Mouse (Mus musculus) midbrain, embryonic 11.5 days (tissue): ENCODE data around the gene Chrm3. TPM values are rescaled to one million over a fixed set of nuclear protein-coding genes. Genes with fewer than 3 reads are reported as not detected.
A peak's percentile ranks its signal among the peaks of the same experiment; 100 is the strongest.

Source experiments
- ATAC-seq: fragments of 200-750 bp; cut with Nextera tagmentation; 2 replicates; pipeline ENCODE4 v1.8.0; 2017; ENCODE audit warnings: moderate TSS enrichment, moderate library complexity; ENCODE audit not compliant: low FRiP score
- DNase-seq: peaks from one replicate; pipeline ENCODE4 v3.0.0; 2015; ENCODE audit warnings: low spot score; ENCODE audit errors: missing footprints
- H3K27ac ChIP-seq: fragments of 300-500 bp; sonication (generic); 2 replicates; pipeline ENCODE4 v1.5.1; 2014; ENCODE audit warnings: low read depth, low read length
- H3K27me3 ChIP-seq: fragments of 300-500 bp; sonication (generic); 2 replicates; pipeline ENCODE4 v1.6.1; 2014; ENCODE audit warnings: mild to moderate bottlenecking, low read length, moderate library complexity, mixed read lengths; ENCODE audit not compliant: control insufficient read depth, insufficient read depth
- H3K36me3 ChIP-seq: fragments of 300-500 bp; sonication (generic); 2 replicates; pipeline ENCODE4 v1.6.1; 2014; ENCODE audit warnings: mild to moderate bottlenecking, low read length, moderate library complexity, mixed read lengths; ENCODE audit not compliant: control insufficient read depth, insufficient read depth
- H3K4me1 ChIP-seq: fragments of 300-500 bp; sonication (generic); 2 replicates; pipeline ENCODE4 v1.6.1; 2014; ENCODE audit warnings: low read length; ENCODE audit not compliant: control insufficient read depth, insufficient read depth
- H3K4me2 ChIP-seq: fragments of 300-500 bp; sonication (generic); 2 replicates; pipeline ENCODE4 v1.6.1; 2014; ENCODE audit warnings: mild to moderate bottlenecking, moderate library complexity
- H3K4me3 ChIP-seq: fragments of 300-500 bp; sonication (generic); 2 replicates; pipeline ENCODE4 v1.5.1; 2014; ENCODE audit warnings: low read depth, low read length
- H3K9ac ChIP-seq: fragments of 300-500 bp; sonication (generic); 2 replicates; pipeline ENCODE4 v1.6.1; 2014; ENCODE audit warnings: low read length
- H3K9me3 ChIP-seq: fragments of 300-500 bp; sonication (generic); 2 replicates; pipeline ENCODE4 v1.6.1; 2016; ENCODE audit warnings: low read length; ENCODE audit not compliant: control insufficient read depth
- WGBS: fragments of 180-500 bp; shearing (Covaris S2); extraction: QIAGEN DNeasy Blood & Tissue Kit; methylation state at CpG from one replicate; pipeline ENCODE4 v1.1.7; 2014; 5-methylcytosine and 5-hydroxymethylcytosine counted together
- polyA plus RNA-seq: library from polyadenylated mRNA; unstranded; fragments of >200 nt; fragmentation: Nextera tagmentation; extraction: Ambion mirVana; gene quantifications from 2 replicates; pipeline ENCODE4 v1.2.1, GENCODE M21; 2014

Gene Chrm3
- polyA plus RNA-seq, 1 experiment from 2014 or later = 0.25 TPM

GRCm38 (mm10) chr13:9912697-9913096 lies 447.9 kb downstream of the Chrm3 start:
- Histone ChIP-seq H3K27ac (no peak overlapping the region), H3K36me3 (no peaks in the 10 kb centered on the region), H3K4me1 (no peaks in the 10 kb centered on the region), H3K4me3 (no peak overlapping the region), H3K9ac (no peak overlapping the region), H3K9me3 (no peaks in the 10 kb centered on the region), H3K4me2 (no peak overlapping the region), H3K27me3 (no peaks in the 10 kb centered on the region)
- no peak for DNase-seq
- no peak for ATAC-seq
- WGBS = 94% methylated on average over 4 of the region's 4 CpGs

GRCm38 (mm10) chr13:9908707-9909106 lies 451.9 kb downstream of the Chrm3 start:
- H3K4me2 ChIP-seq = no peak overlapping the region
- no peaks in the 10 kb centered on the region for H3K36me3 ChIP-seq
- H3K27ac ChIP-seq = no peak overlapping the region
- WGBS = 83% methylated on average over 2 of the region's 2 CpGs
- H3K27me3 ChIP-seq = no peaks in the 10 kb centered on the region
- H3K9me3 ChIP-seq = no peaks in the 10 kb centered on the region; the same call in 1 of the 2 replicates
- no peaks in the 10 kb centered on the region for H3K4me1 ChIP-seq
- no peak overlapping the region for H3K9ac ChIP-seq
- DNase-seq (no peak), ATAC-seq (no peak)
- H3K4me3 ChIP-seq = no peak overlapping the region

GRCm38 (mm10) chr13:9907202-9907601 lies 453.4 kb downstream of the Chrm3 start:
- DNase-seq (no peak), ATAC-seq (no peak)
- Histone ChIP-seq H3K4me3 (no peak overlapping the region), H3K9ac (no peak overlapping the region), H3K36me3 (no peaks in the 10 kb centered on the region), H3K4me1 (no peaks in the 10 kb centered on the region), H3K27ac (no peak overlapping the region), H3K27me3 (no peaks in the 10 kb centered on the region), H3K4me2 (no peak overlapping the region), H3K9me3 (no peaks in the 10 kb centered on the region; the same call in 1 of the 2 replicates)
- 78% methylated on average over 3 of the region's 3 CpGs for WGBS

GRCm38 (mm10) chr13:9904455-9904854 lies 456.2 kb downstream of the Chrm3 start:
- Histone ChIP-seq H3K9ac (no peak overlapping the region), H3K4me1 (no peaks in the 10 kb centered on the region), H3K9me3 (no peaks in the 10 kb centered on the region; the same call in 1 of the 2 replicates), H3K4me2 (no peak overlapping the region), H3K27ac (no peak overlapping the region), H3K27me3 (no peaks in the 10 kb centered on the region), H3K4me3 (no peak overlapping the region), H3K36me3 (no peaks in the 10 kb centered on the region)
- DNase-seq = no peak
- ATAC-seq = no peak

DNA sequence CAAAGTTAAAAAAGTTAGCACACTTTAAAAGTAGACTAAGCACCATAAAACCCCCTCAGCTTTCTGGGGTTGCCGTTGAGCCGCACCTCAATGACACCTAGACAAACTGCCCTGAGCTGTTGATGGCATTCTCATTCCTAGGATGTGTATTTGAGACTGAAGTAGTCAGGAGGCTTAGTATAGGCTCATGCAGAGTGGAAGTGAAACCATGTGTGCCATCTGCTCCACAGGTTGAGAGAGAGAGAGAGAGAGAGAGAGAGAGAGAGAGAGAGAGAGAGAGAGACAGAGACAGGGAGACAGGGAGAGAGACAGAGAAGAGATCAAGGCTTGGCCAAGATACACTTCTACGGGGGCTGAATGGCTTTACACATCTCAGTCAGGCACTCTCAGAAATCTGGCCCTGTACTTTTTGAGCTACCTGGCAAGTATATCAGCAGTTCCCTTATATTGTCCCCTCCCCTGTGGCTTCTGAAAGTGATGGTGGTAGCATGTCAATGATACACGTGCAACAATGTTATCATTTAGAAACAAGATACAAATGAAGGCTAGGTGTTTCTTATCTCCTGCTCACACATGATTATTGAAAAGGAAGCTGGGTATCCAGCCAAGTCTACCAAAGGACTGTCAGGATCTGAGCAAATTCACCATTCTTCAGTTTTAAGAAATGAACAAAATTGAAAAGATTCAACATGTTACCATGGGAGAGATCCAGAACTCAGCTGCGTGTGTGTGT lies 459.8 kb downstream of the Chrm3 start:
- H3K9ac ChIP-seq = no peak overlapping the region
- no peak overlapping the region for H3K27ac ChIP-seq
- no peaks in the 10 kb centered on the region for H3K4me1 ChIP-seq
- H3K4me2 ChIP-seq = no peak overlapping the region
- no peaks in the 10 kb centered on the region; the same call in 1 of the 2 replicates for H3K9me3 ChIP-seq
- ATAC-seq (no peak), DNase-seq (no peak)
- H3K4me3 ChIP-seq = no peak overlapping the region
- no peaks in the 10 kb centered on the region for H3K36me3 ChIP-seq
- 88% methylated on average over 5 of the region's 5 CpGs for WGBS
- no peaks in the 10 kb centered on the region for H3K27me3 ChIP-seq

GRCm38 (mm10) chr13:9898664-9899369 lies 461.8 kb downstream of the Chrm3 start:
- no peak overlapping the region for H3K27ac ChIP-seq
- H3K36me3 ChIP-seq = no peaks in the 10 kb centered on the region
- ATAC-seq (no peak), DNase-seq (no peak)
- H3K9ac ChIP-seq = no peak overlapping the region
- no peaks in the 10 kb centered on the region; the same call in 1 of the 2 replicates for H3K9me3 ChIP-seq
- H3K27me3 ChIP-seq = no peaks in the 10 kb centered on the region
- no peak overlapping the region for H3K4me3 ChIP-seq
- 81% methylated on average over 3 of the region's 3 CpGs for WGBS
- no peak overlapping the region for H3K4me2 ChIP-seq
- no peaks in the 10 kb centered on the region for H3K4me1 ChIP-seq

DNA sequence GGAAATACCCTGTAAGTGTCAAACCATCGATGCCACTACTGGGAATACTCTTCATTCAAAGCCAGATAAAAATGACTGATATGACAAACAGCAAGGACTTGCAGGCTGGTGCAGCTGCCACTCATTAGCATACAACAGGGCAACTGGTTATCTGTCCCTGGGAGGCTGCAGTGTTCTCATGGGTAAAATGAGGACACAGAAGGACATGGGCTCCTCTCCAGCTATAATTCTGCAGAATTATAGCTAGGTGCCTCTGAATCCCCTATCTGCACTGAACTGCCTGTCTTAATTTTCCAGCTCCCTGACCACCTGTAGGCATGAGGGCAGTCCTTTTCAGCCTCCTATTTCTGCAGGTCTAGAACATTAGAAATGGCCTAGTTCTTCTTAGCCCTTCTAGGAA lies 463.4 kb downstream of the Chrm3 start:
- Histone ChIP-seq H3K36me3 (no peaks in the 10 kb centered on the region), H3K4me1 (no peaks in the 10 kb centered on the region), H3K27me3 (no peaks in the 10 kb centered on the region), H3K9ac (no peak overlapping the region), H3K9me3 (no peaks in the 10 kb centered on the region), H3K4me2 (no peak overlapping the region), H3K4me3 (no peak overlapping the region), H3K27ac (no peak overlapping the region)
- no peak for DNase-seq
- 85% methylated on average over 1 of the region's 1 CpGs for WGBS
- no peak for ATAC-seq

GRCm38 (mm10) chr13:9895045-9895625 lies 465.5 kb downstream of the Chrm3 start:
- H3K4me3 ChIP-seq = no peak overlapping the region
- H3K27ac ChIP-seq = no peak overlapping the region
- no peaks in the 10 kb centered on the region for H3K9me3 ChIP-seq
- no peaks in the 10 kb centered on the region for H3K27me3 ChIP-seq
- no peaks in the 10 kb centered on the region for H3K36me3 ChIP-seq
- H3K9ac ChIP-seq = no peak overlapping the region
- no peak overlapping the region for H3K4me2 ChIP-seq
- no peaks in the 10 kb centered on the region for H3K4me1 ChIP-seq
- WGBS = 77% methylated on average over 11 of the region's 11 CpGs
- ATAC-seq = no peak
- DNase-seq = peak; percentile 69

DNA sequence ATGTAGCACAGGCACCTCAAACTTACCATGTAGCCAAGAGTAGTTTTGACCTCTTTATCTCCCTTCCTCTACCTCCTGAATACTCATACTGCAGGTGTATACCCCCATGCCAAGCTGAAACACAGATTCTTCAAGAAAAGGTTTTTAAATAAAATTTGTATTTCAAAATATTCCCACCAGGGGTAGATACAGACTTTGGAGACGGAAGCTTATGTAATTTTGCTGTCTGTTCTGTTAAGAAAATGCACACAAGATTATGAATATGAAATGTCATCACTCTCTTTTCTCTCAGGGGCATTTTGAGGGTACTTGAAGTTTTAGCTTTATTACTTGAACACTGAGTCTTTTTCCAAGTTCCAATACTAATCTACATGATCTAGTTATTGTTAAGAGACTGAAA lies 469.6 kb downstream of the Chrm3 start:
- no peak overlapping the region for H3K9ac ChIP-seq
- H3K4me1 ChIP-seq = no peaks in the 10 kb centered on the region
- H3K27me3 ChIP-seq = no peaks in the 10 kb centered on the region
- WGBS = 88% methylated on average over 1 of the region's 1 CpGs
- DNase-seq (peak; percentile 51), ATAC-seq (no peak)
- H3K4me3 ChIP-seq = no peak overlapping the region
- H3K36me3 ChIP-seq = no peaks in the 10 kb centered on the region
- H3K27ac ChIP-seq = no peak overlapping the region
- no peak overlapping the region for H3K4me2 ChIP-seq
- no peaks in the 10 kb centered on the region for H3K9me3 ChIP-seq
